Mouse (Mus musculus): ENCODE measurements around the gene Nfib.

GRCm38 (mm10) chr4:82619003-82619402, 86.5 kb downstream of the Nfib start:
- no peak for TF ChIP-seq CTCF (IDR thresholded peaks at IDR 0.05; ENCODE audit: borderline replicate concordance, insufficient read depth, low read depth, low read length)
- no peak for TF ChIP-seq POLR2A (IDR thresholded peaks at IDR 0.05; ENCODE audit: borderline replicate concordance, insufficient read depth, low read length)
